Mouse (Mus musculus) olfactory bulb, adult 2 months (tissue): ENCODE measurements around the gene B4galnt1.

ENCODE experiments used
- CTCF ChIP-seq: fragments of 200-500 bp; IDR thresholded peaks from 2 replicates; pipeline ENCODE4 v1.5.1; 2012; ENCODE audit warnings: low read depth, mild to moderate bottlenecking, low read length, moderate library complexity; ENCODE audit not compliant: insufficient read depth
- POLR2A ChIP-seq: fragments of 200-500 bp; IDR thresholded peaks from 2 replicates; pipeline ENCODE4 v1.6.1; 2012; ENCODE audit warnings: mild to moderate bottlenecking, low read depth, low read length, moderate library complexity; ENCODE audit not compliant: insufficient read depth

GRCm38 (mm10) chr10:127153323-127153722, 11.7 kb upstream of the B4galnt1 start:
- TF ChIP-seq CTCF (no peak), POLR2A (no peak)
